Mouse (Mus musculus): Measurements from ENCODE around the gene Gpr68.

- TF ChIP-seq POLR2A (IDR thresholded peaks at IDR 0.05; ENCODE audit: borderline replicate concordance, control insufficient read depth, low read depth, low read length) (no peak), CTCF (IDR thresholded peaks at IDR 0.05; ENCODE audit: control insufficient read depth, insufficient read depth, low read length) (no peak)
Measured at GRCm38 (mm10) chr12:100928286-100928685, 20.3 kb upstream of the Gpr68 start.

Measured in bone marrow, adult 2 months (tissue).